Mouse (Mus musculus) layer of hippocampus, postnatal 10 days (tissue): ENCODE data around the gene Mpzl3. TPM values are rescaled to one million over a fixed set of nuclear protein-coding genes. Genes with fewer than 3 reads are reported as not detected.
A peak's percentile ranks its signal among the peaks of the same experiment; 100 is the strongest.
"Not testable (repeated sequence)": the region's sequence is repeated elsewhere in the genome, so short reads cannot be mapped to it uniquely, and the experiment has no call there.

Experiments used
- DNase-seq, 2 experiments: peaks; one replicate each; pipeline ENCODE4 v3.0.0; 2021; ENCODE audit warnings: low spot score in 2 of 2
- long read RNA-seq: library from polyadenylated mRNA; stranded (forward); transcript quantifications from one replicate; pipeline ENCODE4 v2.0.0, GENCODE M21; 2023
- total RNA-seq, 2 experiments: library from RNA; stranded (reverse); gene quantifications; 2 replicates each; pipeline ENCODE4 v1.2.3; 2021

The Mpzl3 gene
- total RNA-seq: 1 to 10 TPM; 3.1 to 3.7 TPM
- long read RNA-seq, partial matches to known transcripts: 0 of 1 reads
- long read RNA-seq, other reads (novel, unspliced or antisense): 0 of 1 reads

DNA sequence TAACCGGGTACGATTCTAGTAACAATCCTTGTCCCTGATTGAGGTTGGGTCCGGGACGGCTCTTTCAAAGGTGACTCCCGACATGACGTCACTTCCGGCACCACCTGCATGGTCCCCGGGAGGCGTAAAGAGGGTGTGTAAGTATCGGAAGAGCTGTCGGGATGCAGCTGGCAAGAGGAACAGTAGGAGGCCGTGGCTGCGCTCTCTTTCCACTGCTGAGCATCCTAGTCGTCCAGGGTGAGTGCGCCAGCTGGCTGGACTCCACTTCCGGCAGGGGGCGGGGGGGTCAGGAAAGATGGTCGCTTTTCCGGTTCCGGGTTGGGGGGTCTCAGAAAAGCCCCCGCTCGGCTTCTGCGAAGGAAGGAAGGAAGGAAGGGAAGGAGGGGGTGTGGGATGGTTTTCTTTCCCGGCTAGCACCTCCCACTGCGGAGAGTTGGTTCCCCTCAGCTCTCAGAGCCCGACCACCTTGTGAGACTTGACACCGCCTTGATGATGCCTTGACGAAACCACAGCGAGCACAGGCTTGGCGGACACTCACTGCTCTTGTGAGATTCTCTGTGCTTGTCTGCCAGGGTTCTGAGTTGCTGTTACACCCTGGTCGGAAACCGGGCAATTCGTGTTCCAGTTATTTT lies at the start of gene Mpzl3:
Gene Mpzl3 (plus strand): TSS at position 105 of the 632 bp plus-strand sequence.
- DNase-seq: peak; percentile 88 to 90

DNA sequence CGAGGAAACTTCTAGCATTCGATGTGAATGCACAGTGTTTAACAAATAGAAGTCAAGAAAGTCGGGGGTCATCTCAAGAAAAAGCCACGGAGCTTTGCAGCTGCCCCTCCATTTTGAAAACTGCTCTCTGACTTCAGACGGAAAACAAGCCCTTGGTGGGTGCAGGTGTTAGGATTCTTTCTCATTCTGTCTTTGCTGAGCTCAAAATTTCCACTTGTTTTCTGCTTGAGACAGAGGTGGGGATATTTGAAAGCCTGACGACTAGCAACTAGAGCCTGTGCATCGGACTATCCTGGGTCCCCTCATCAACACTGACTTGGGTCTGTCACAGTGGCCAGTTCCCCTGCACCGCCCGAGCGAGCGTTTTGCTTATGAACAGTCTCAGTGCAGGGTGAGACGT lies 47.6 kb upstream of the Mpzl3 start:
- no peak for DNase-seq

GRCm38 (mm10) chr9:45008342-45008741 lies 46.6 kb upstream of the Mpzl3 start:
- DNase-seq: no peak

DNA sequence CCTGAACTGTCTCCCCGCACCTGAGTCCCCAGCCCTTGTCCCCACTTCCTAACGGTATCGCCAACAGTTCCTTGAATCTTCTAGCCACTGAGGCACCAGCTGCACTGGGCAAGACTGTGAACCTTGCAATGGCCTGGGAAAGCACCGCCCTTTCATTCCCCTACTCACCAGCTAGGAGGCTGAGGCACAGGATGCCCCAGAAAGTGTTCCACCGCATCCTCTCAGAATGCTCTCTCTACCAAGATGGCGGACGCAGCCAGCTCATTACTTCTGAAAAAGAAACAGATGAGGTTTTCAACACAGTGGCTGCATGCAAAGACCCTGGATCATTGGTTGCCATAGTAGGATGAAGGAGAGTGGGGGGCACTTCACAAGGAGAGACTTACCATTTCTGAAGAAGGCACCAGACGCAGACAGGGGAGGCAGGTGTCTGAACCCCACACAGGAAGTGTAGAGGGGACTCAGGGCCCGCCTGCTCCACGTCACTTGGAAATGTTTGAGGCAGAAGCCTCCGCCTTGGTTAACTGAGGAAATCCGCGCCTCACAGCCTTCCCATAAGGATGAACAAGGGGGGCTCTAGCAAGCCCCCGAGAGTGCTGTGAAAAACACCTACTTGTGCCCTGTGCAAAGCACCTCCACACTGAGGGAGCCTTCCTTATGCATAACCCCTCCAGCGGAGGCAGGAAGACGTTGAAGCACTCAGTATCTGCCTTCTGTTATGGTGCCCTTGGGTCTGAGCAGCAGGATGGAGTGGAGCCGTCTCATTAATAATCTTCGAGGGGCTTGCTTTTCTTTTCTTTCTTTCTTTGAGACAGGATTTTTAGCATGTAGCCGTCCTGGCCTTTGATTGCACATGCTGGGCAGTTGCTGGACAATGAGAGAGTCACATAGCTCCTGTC lies 45.6 kb upstream of the Mpzl3 start, which contains the start of gene Cd3e:
Gene Cd3e (minus strand): TSS at position 448 of the 899 bp plus-strand sequence.
- DNase-seq: no peak

DNA sequence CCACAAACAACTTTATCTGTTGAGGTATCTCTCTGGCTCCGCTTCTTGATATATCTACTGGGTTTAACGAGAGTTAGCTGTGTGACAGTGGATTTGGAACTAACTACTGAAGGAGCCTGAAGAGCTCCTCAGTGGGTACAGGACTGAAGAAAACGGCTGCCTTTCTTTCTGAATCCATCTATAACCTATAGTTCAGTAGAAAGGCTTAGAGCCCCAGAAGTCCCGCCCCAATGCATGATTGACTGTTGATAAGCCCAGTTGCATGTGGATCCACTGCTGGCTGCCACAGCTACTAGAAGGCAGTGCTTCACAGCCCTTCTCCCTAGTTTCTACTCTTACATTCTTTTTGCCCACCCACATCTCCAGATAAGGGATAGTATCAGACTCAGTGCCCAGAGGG lies 44.5 kb upstream of the Mpzl3 start:
- no peak for DNase-seq

GRCm38 (mm10) chr9:45011291-45011690 lies 43.7 kb upstream of the Mpzl3 start:
- DNase-seq: no peak

DNA sequence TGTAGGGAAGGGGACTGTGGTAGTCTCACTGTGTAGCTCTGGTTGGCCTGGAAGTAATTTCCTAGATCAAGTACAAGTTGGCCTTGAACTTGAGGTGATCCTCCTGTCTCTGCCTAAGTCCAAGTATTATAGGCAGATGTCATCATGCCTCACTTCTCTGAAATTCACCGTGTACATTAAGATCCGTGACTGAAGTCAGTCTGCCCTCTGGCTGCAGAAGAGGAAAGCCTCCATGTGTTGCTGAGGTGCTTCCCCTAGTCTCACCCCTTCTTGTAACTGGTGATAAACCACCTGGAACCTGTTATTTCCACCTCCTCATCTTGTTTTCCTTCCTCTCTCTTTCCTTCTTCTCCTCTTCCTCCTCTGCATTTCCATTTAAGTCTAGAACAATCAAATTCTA lies 40.1 kb upstream of the Mpzl3 start:
- DNase-seq: no peak

- DNase-seq: no peak
Observed at GRCm38 (mm10) chr9:45015841-45016240, 39.1 kb upstream of the Mpzl3 start.

- no peak for DNase-seq
Observed at GRCm38 (mm10) chr9:45018031-45018430, 37.0 kb upstream of the Mpzl3 start.

DNA sequence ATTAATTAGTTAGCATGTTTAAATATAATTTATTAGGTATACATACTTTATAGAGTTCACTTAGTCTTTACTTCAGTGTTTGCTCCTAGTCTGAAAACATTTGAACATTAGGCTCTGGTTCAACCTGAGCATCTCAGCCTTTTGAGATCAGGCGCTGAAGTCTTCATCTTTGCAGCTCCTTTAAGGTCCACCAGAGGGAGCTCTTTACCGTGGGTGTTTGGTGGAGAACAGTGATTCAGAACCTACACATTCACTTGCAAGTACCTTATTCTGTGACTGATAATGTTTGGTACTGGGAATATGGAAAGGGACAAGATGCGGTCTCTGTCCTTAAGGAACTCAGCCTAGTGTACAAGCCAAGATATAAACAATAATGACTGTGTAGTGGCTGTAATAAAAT lies 32.2 kb upstream of the Mpzl3 start:
- peak; percentile 58 to 63 for DNase-seq

- no peak for DNase-seq
Observed at GRCm38 (mm10) chr9:45023638-45024037, 31.3 kb upstream of the Mpzl3 start.

GRCm38 (mm10) chr9:45024187-45024586 lies 30.8 kb upstream of the Mpzl3 start:
- no peak for DNase-seq

DNA sequence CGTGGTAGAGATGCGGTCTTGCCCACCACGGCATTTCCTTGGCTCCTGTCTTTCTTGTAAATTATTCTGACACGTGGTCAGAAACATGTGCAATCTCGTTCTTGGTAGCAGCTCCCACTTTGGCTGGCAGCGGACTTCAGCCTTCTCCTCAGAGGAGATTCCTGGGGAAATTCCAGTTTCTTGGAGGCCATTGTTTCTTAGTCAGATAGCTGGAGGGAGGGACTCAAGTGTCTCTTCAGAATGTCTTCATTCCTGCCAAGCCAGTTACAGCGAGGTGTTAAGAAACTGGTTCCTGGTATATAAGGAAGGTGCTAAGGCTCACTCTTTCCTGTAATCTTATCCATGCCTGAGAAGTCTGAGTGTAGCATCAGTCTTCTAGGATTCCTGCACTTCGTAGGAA lies 27.6 kb upstream of the Mpzl3 start:
- no peak for DNase-seq

GRCm38 (mm10) chr9:45030341-45030740 lies 24.6 kb upstream of the Mpzl3 start:
- no peak for DNase-seq

DNA sequence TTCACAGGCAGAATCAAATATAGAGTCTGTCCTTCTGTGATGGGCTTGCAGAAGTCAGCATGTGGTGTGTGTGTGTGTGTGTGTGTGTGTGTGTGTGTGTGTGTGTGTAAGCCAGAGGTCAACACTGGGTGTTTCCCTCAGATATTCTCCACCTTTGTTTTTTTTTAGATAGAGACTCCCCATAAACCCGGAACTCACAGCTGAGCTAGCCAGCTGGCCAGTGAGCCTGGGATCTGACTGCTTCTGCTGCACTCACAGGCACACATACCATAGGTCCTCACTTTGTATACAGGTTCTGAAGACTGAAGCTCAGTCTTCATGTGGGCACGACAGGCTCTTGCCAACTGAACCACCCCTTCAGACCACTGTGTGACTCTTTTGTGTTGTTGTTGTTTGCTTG lies 22.7 kb upstream of the Mpzl3 start:
- DNase-seq: no peak

DNA sequence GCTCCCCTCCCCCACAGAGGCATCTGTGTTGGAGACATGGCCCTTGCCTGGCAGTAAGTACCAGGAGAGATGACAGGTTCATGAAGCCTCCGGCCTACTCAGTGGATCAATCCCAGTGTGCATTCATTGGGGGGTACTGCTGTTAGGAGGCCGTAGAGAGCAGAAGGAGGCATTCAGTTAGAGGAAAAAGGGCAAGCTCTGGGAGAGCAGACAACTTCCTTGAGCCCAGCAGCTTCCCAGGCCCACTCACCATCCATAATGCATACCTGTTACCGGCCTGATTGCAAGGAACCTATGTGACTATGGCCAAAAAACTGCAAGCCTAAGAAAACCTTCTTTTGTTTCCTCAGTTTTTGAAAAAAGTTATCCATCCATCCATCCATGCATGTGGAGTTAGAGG lies 20.5 kb upstream of the Mpzl3 start:
- no peak for DNase-seq

GRCm38 (mm10) chr9:45037803-45038202 lies 17.2 kb upstream of the Mpzl3 start:
- not testable (repeated sequence) for DNase-seq

GRCm38 (mm10) chr9:45039499-45039898 lies 15.5 kb upstream of the Mpzl3 start, which contains the start of gene Mpzl2:
TSS of gene Mpzl2 (plus strand) at chr9:45039799.
- DNase-seq: no peak

DNA sequence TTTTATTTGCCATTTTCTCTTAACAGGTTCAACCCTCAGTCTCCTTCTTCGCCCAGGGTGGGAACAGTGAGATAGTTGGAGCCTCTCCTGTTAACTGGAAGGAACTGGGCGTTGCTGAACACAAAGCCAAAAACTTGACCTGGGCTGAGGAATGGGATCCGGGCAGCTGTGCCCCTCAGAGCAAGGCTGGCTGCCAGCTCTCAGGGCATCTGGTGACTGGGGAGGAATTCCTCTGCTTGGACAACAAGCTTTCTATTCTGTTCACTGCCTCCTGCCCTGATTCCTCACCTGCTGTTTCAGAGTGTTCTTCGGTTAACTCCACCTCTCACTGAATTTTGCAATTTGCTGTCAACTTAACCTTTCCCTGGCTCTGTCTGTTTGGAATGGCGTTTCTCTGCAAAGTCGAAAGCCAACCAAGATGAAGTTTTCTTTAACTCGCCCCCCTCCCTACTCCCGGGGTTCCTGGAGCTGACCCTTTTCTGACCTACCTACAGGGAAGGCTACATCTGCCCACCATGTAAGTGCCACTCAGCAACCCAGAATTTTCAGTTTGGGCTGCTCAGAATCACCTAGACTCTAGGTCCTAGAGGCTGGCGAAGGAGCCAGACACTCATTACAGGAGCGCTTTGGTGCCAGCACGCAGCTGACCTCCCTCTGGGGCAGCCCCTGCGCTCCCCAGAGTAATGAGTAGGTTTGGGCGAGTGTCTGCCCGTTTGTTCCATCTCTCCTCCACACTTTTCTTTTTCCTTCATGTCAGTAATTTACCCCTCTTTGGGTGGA lies 14.7 kb upstream of the Mpzl3 start:
- no peak for DNase-seq

DNA sequence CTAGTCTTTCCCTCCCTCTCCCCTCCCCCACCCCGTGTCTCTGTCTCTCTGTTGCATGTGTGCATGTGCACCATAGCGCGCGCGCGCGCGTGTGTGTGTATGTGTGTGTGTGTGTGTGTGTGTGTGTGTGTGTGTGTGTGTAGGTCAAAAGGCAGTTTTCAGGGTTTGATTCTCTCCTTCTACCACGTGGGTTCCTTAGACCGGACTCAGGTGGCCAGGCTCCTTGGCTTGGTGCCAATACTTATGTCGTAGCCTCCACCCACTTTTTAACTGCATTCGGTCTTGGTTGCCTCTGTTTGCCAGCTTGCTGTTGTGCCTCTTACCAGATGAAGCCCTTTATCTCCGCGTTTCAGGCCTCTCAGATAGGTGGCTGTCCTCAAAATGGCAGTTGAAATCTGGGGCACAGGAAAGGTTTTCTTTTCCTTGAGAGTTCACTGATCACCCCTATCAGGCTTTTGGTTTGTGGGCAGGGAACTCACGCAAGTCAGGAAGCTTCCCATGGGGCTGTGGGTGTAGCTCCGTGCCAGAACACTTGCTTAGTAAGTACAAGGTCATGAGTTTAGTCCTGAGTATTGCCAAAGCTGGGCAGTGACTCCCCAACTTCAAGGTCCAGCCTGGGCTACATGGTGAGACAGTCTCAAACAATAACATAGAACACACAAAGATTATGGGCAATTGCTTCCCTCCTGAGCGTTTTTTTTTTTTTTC lies 13.7 kb upstream of the Mpzl3 start:
- no peak for DNase-seq
